ENCODE assay signal across 10 mouse cellular contexts in the genomic region with DNA sequence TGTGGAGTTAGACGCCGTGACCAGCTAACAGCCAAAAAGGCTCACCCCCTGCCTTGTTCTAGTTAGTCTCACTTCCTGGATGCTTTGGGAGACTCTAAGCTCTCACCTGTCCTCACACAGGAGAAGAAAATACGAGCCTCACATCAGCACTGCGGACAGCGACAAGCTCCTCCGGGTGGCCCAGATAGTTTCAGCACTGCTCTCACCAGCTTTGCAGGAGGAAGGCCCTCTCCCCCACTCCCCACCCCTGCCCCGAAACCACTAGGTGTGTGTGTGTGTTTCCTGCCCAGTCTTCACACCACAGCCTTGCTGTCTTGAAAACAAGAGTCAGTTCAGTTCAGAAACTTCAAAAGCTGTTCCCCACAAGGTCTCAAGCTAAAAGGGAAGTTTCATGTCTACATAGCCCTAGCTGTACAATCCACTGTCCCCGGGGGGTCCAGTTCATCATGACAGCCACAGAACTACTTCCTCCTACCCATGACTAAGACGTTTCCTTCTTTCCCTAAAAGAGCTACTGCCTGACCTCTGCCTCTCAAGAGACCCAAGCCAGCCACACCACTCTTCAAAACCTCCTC. TPM values are rescaled to one million over a fixed set of nuclear protein-coding genes. Genes with fewer than 3 reads are reported as not detected.
A peak's percentile ranks its signal among the peaks of the same experiment; 100 is the strongest.
DNase-seq lines count a peak whose midpoint lies in the region; ATAC-seq and TF ChIP-seq lines count a peak whose summit lies in the region.
"Had no signal": no experiment of that assay in that cellular context is flagged by ENCODE, and none has a peak within 500 bp of the region (broad histone marks: within the 10 kb centered on the region; RNA-seq: fewer than 3 reads in every experiment).

No protein-coding gene starts in this region.

- WGBS in liver, postnatal 0 days (ENCODE audit: insufficient replicate concordance): 23% methylated on average over 9 of the region's 9 CpGs
- 20% methylated on average over 9 of the region's 9 CpGs for WGBS in liver, embryonic 12.5 days (ENCODE audit: insufficient replicate concordance)
- 52% methylated on average over 9 of the region's 9 CpGs for WGBS in forebrain, embryonic 15.5 days

- peak; percentile 36 for DNase-seq in adrenal gland, postnatal 10 days
- no peak for DNase-seq in adrenal gland, adult 8-10 months
- peak; percentile 34 for DNase-seq in liver, postnatal 0 days
- peak; percentile 16 for DNase-seq in G1E (ENCODE audit: low spot score)
- DNase-seq in forelimb bud, embryonic 11.5 days (ENCODE audit: low read depth, low spot score): peak; percentile 56
- DNase-seq in layer of hippocampus, adult 18-20 months (ENCODE audit: low spot score in 2 of 2): no peak
- DNase-seq: gastrocnemius, adult 2 months had no signal

- H3K27me3 ChIP-seq in liver, postnatal 0 days (ENCODE audit: insufficient read depth, low read length): peaks cover 3% of the 10 kb centered on the region; the same call in 1 of the 2 replicates
- peaks cover 31% of the 10 kb centered on the region for H3K27me3 ChIP-seq in liver, embryonic 12.5 days (replicated peaks)
- H3K27me3 ChIP-seq in G1E (ENCODE audit: insufficient read depth, low read length): peaks cover 2% of the 10 kb centered on the region
- no peaks in the 10 kb centered on the region for H3K27me3 ChIP-seq in forebrain, embryonic 15.5 days

- no peak overlapping the region for H3K9ac ChIP-seq in liver, postnatal 0 days (replicated peaks)
- H3K9ac ChIP-seq in liver, embryonic 12.5 days: no peak overlapping the region
- no peak overlapping the region for H3K9ac ChIP-seq in forebrain, embryonic 15.5 days (replicated peaks)
- H3K9ac ChIP-seq: embryonic facial prominence, embryonic 12.5 days had no signal

- H3K36me3 ChIP-seq in liver, postnatal 0 days (replicated peaks; ENCODE audit: insufficient read depth, low read length): no peaks in the 10 kb centered on the region
- H3K36me3 ChIP-seq in liver, embryonic 12.5 days: no peaks in the 10 kb centered on the region
- no peaks in the 10 kb centered on the region for H3K36me3 ChIP-seq in G1E (replicated peaks)
- H3K36me3 ChIP-seq in forebrain, embryonic 15.5 days: no peaks in the 10 kb centered on the region
- H3K36me3 ChIP-seq: embryonic facial prominence, embryonic 12.5 days had no signal

- ATAC-seq in liver, postnatal 0 days: no peak
- ATAC-seq in liver, embryonic 12.5 days: no peak
- ATAC-seq in G1E (ENCODE audit: extremely low read depth, insufficient number of reproducible peaks, low FRiP score, poor library complexity, severe bottlenecking): no peak
- no peak for ATAC-seq in forebrain, embryonic 15.5 days (replicated peaks)

- H3K27ac ChIP-seq in liver, postnatal 0 days (ENCODE audit: low read depth): no peak overlapping the region
- no peak overlapping the region for H3K27ac ChIP-seq in liver, embryonic 12.5 days
- no peak overlapping the region for H3K27ac ChIP-seq in forebrain, embryonic 15.5 days (replicated peaks)
- H3K27ac ChIP-seq: embryonic facial prominence, embryonic 12.5 days; gastrocnemius, adult 2 months had no signal

- H3K4me2 ChIP-seq in liver, postnatal 0 days (ENCODE audit: low read depth, low read length): no peak overlapping the region
- H3K4me2 ChIP-seq in liver, embryonic 12.5 days: no peak overlapping the region
- H3K4me2 ChIP-seq in forebrain, embryonic 15.5 days (replicated peaks): no peak overlapping the region
- H3K4me2 ChIP-seq: embryonic facial prominence, embryonic 12.5 days had no signal

- no peak for TF ChIP-seq EP300 in liver, postnatal 0 days (IDR thresholded peaks at IDR 0.05; ENCODE audit: low read depth)

- no peaks in the 10 kb centered on the region for H3K4me1 ChIP-seq in liver, postnatal 0 days (ENCODE audit: insufficient read depth)
- no peaks in the 10 kb centered on the region for H3K4me1 ChIP-seq in liver, embryonic 12.5 days
- H3K4me1 ChIP-seq in G1E (ENCODE audit: insufficient read depth, low read depth, low read length): no peaks in the 10 kb centered on the region
- H3K4me1 ChIP-seq in forebrain, embryonic 15.5 days: peaks cover 69% of the 10 kb centered on the region
- H3K4me1 ChIP-seq: embryonic facial prominence, embryonic 12.5 days had no signal

- no peaks in the 10 kb centered on the region for H3K9me3 ChIP-seq in liver, postnatal 0 days (ENCODE audit: low read length)
- H3K9me3 ChIP-seq in liver, embryonic 12.5 days (replicated peaks): no peaks in the 10 kb centered on the region
- H3K9me3 ChIP-seq in G1E (replicated peaks): no peaks in the 10 kb centered on the region
- no peaks in the 10 kb centered on the region for H3K9me3 ChIP-seq in forebrain, embryonic 15.5 days
- H3K9me3 ChIP-seq: embryonic facial prominence, embryonic 12.5 days had no signal

- H3K4me3 ChIP-seq in liver, postnatal 0 days (ENCODE audit: low read depth, low read length): no peak overlapping the region
- no peak overlapping the region for H3K4me3 ChIP-seq in liver, embryonic 12.5 days
- no peak overlapping the region for H3K4me3 ChIP-seq in G1E (ENCODE audit: low read depth, low read length)
- no peak overlapping the region for H3K4me3 ChIP-seq in forebrain, embryonic 15.5 days
- H3K4me3 ChIP-seq: embryonic facial prominence, embryonic 12.5 days; gastrocnemius, adult 2 months had no signal

- no peak for TF ChIP-seq CTCF in liver, postnatal 0 days (IDR thresholded peaks at IDR 0.05; ENCODE audit: low read depth)
- no peak for TF ChIP-seq CTCF in G1E (IDR thresholded peaks at IDR 0.05; ENCODE audit: low read depth, low read length)

RNA-seq across cellular contexts. Expression of a gene that starts 7.6 kb away (rescaled TPM):
- total RNA-seq in adrenal gland, postnatal 10 days (2021): 1 to 10 TPM; 4.0 to 7.2 TPM
- total RNA-seq in adrenal gland, adult 8-10 months (2022): 10 to 100 TPM in 1 of 4 experiments, 1 to 10 TPM in 3; 3.9 to 12.0 (median 7.8) TPM
- polyA plus RNA-seq in liver, postnatal 0 days (2015; fragmentation: Nextera tagmentation; extraction: Ambion mirVana): 0.05 and 0.09 TPM in 2 replicates
- 0.12 and 0.26 TPM in 2 replicates for polyA plus RNA-seq in liver, embryonic 12.5 days (2016; fragmentation: Nextera tagmentation; extraction: Ambion mirVana)
- not detected in 2 replicates for total RNA-seq in G1E (2014; fragmentation: Nextera tagmentation)
- total RNA-seq in G1E (2017): 0.22 and 0.52 TPM in 2 replicates
- polyA plus RNA-seq in G1E (2012): not detected in 2 replicates
- polyA plus RNA-seq in forebrain, embryonic 15.5 days (2015; fragmentation: Nextera tagmentation; extraction: Ambion mirVana): 51.5 and 59.0 TPM in 2 replicates
- 100 to 1,000 TPM; 139 to 143 TPM for total RNA-seq in layer of hippocampus, adult 18-20 months (2021)

Comparison
In these comparisons a context has a peak if more than half of its experiments do, and no peak if none do; other contexts are left out.
1. DNase-seq: peak in adrenal gland, postnatal 10 days (single experiment), liver, postnatal 0 days (single experiment), G1E (single experiment) and forelimb bud, embryonic 11.5 days (single experiment); none in adrenal gland, adult 8-10 months (single experiment) and layer of hippocampus, adult 18-20 months (0 of 2).
2. RNA of a gene that starts 7.6 kb away (total RNA-seq): 139 to 143 TPM in layer of hippocampus, adult 18-20 months; 3.9 to 12.0 TPM in adrenal gland, adult 8-10 months, 4.0 to 7.2 TPM in adrenal gland, postnatal 10 days and 0.22 to 0.52 TPM in G1E; every median in the first group is over 10 times any median in the second.